Mouse (Mus musculus) hindbrain, embryonic 13.5 days (tissue): ENCODE data around the gene Eln. TPM values are rescaled to one million over a fixed set of nuclear protein-coding genes. Genes with fewer than 3 reads are reported as not detected.

Source experiments
- polyA plus RNA-seq: library from polyadenylated mRNA; unstranded; fragments of >200 nt; fragmentation: Nextera tagmentation; extraction: Ambion mirVana; gene quantifications from 2 replicates; pipeline ENCODE4 v1.2.1, GENCODE M21; 2015

Eln gene
- polyA plus RNA-seq, 1 experiment from 2014 or later: 5.7 TPM

Other genes with a start within 250 kb of the Eln start
- gene Clip2, start 194.9 kb downstream of the Eln start, polyA plus RNA-seq: 14.4 and 15.1 TPM in 2 replicates
- gene Syna, start 187.2 kb downstream of the Eln start, polyA plus RNA-seq: 0.42 and 0.43 TPM in 2 replicates
- 192 and 194 TPM in 2 replicates for gene Rfc2, start 166.0 kb downstream of the Eln start, polyA plus RNA-seq
- gene Lat2, start 132.3 kb downstream of the Eln start, polyA plus RNA-seq: 5.7 and 6.0 TPM in 2 replicates
- gene Eif4h, start 107.8 kb downstream of the Eln start, polyA plus RNA-seq: 336 and 347 TPM in 2 replicates
- gene Limk1, start 58.7 kb downstream of the Eln start, polyA plus RNA-seq: 21.6 and 23.4 TPM in 2 replicates
- not detected in 2 replicates for gene Tmem270, start 159.4 kb upstream of the Eln start, polyA plus RNA-seq
- gene Cldn13, start 168.2 kb upstream of the Eln start, polyA plus RNA-seq: 0.31 TPM in 1 of 2 replicates, not detected in the other
- gene Mettl27, start 185.0 kb upstream of the Eln start, polyA plus RNA-seq: 5.4 and 6.7 TPM in 2 replicates
- not detected in 2 replicates for gene Cldn4, start 199.6 kb upstream of the Eln start, polyA plus RNA-seq
- gene Cldn3, start 238.9 kb upstream of the Eln start, polyA plus RNA-seq: 2.3 and 2.8 TPM in 2 replicates